Mouse (Mus musculus) embryonic facial prominence, embryonic 10.5 days (tissue): ENCODE measurements around the gene Arid3c. TPM values are rescaled to one million over a fixed set of nuclear protein-coding genes. Genes with fewer than 3 reads are reported as not detected.

Experiments
- DNase-seq: peaks from one replicate; pipeline ENCODE4 v3.0.0-alpha.2; 2017; ENCODE audit warnings: low spot score
- H3K27ac ChIP-seq: fragments of 300-500 bp; sonication (generic); replicated peaks from 2 replicates; pipeline ENCODE4 v1.5.1; 2016; ENCODE audit warnings: mild to moderate bottlenecking
- H3K27me3 ChIP-seq: fragments of 300-500 bp; sonication (generic); replicated peaks from 2 replicates; pipeline ENCODE4 v1.6.1; 2016; ENCODE audit warnings: low read depth, mild to moderate bottlenecking; ENCODE audit not compliant: poor library complexity, severe bottlenecking
- H3K36me3 ChIP-seq: fragments of 300-500 bp; sonication (generic); replicated peaks from 2 replicates; pipeline ENCODE4 v1.6.1; 2016; ENCODE audit warnings: mild to moderate bottlenecking, moderate library complexity
- H3K4me1 ChIP-seq: fragments of 300-500 bp; sonication (generic); 2 replicates; pipeline ENCODE4 v1.6.1; 2016
- H3K4me3 ChIP-seq: fragments of 300-500 bp; sonication (generic); 2 replicates; pipeline ENCODE4 v1.5.1; 2016; ENCODE audit warnings: mild to moderate bottlenecking, moderate library complexity
- H3K9me3 ChIP-seq: fragments of 300-500 bp; sonication (generic); 2 replicates; pipeline ENCODE4 v1.6.1; 2016; ENCODE audit warnings: mild to moderate bottlenecking
- WGBS: fragments of 180-500 bp; shearing (Covaris S2); methylation state at CpG from one replicate; pipeline ENCODE4 v1.1.7; 2016; 5-methylcytosine and 5-hydroxymethylcytosine counted together
- polyA plus RNA-seq: library from polyadenylated mRNA; unstranded; fragments of >200 nt; fragmentation: Nextera tagmentation; extraction: Ambion mirVana; gene quantifications from 2 replicates; pipeline ENCODE4 v1.2.1, GENCODE M21; 2016

The Arid3c gene
- polyA plus RNA-seq, 1 experiment from 2014 or later, result 0.86 TPM

- Histone ChIP-seq H3K9me3 (no peaks in the 10 kb centered on the region), H3K4me3 (peak overlapping the region; percentile 65), H3K36me3 (peaks cover 19% of the 10 kb centered on the region), H3K4me1 (peaks cover 62% of the 10 kb centered on the region), H3K27ac (peak overlapping the region; percentile 89), H3K27me3 (no peaks in the 10 kb centered on the region)
- DNase-seq, result no peak
- WGBS, result 34% methylated on average over 6 of the region's 6 CpGs
These were observed 28.8 kb upstream of the Arid3c start for GRCm38 (mm10) chr4:41759656-41760287.

DNA sequence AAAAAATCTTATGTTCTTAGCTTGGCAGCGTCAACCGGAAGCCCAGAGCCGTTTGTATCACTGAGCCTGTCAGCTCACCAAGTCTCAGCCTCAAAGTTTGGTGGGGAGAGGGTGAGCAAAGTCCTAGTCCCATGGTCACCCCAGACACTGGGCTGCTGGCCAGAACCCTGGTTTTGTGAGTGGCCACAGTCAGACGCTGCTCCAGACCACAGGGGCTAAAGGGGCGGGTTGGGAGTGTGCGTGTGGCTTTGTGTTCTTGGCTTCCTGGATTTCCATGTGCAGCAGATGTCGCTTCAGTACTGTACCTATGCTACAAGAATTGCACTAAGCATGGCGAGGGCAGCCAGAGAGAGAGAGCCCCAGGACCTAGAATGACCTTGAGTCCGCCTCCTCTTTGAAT, 28.3 kb upstream of the Arid3c start:
- no peak for DNase-seq
- H3K27me3 ChIP-seq, result no peaks in the 10 kb centered on the region
- 89% methylated on average over 9 of the region's 9 CpGs for WGBS
- H3K27ac ChIP-seq, result peak overlapping the region; percentile 89
- H3K36me3 ChIP-seq, result peaks cover 19% of the 10 kb centered on the region
- 0 out of 2 replicates have a peak overlapping the region, but pooled peaks have one; percentile 65 for H3K4me3 ChIP-seq
- peaks cover 65% of the 10 kb centered on the region for H3K4me1 ChIP-seq
- no peaks in the 10 kb centered on the region for H3K9me3 ChIP-seq

DNA sequence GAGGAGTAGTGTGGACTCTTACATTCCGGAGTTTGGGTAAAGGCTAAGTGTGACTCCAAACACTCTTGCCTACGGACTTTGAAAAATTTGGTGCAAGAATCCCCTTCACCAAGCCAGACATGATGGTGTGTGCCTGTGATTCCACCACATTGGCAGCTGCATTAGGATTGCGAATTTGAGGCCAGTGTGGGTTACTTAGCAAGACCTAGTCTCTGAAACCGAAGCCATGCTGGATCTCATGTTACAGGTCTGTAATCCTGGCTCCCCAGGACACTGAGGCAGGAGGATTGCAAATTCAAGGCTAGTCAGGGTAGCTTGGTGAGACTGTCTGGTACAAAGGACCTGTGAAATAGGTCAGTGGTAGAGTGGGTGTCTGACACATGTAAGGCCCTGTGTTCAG, 27.8 kb upstream of the Arid3c start:
- DNase-seq, result no peak
- Histone ChIP-seq H3K27me3 (no peaks in the 10 kb centered on the region), H3K9me3 (no peaks in the 10 kb centered on the region), H3K36me3 (peaks cover 19% of the 10 kb centered on the region), H3K27ac (no peak overlapping the region), H3K4me1 (peaks cover 65% of the 10 kb centered on the region), H3K4me3 (no peak overlapping the region)
- WGBS, result 93% methylated on average over 4 of the region's 4 CpGs

- H3K27ac ChIP-seq, result no peak overlapping the region
- H3K27me3 ChIP-seq, result no peaks in the 10 kb centered on the region
- peaks cover 19% of the 10 kb centered on the region for H3K36me3 ChIP-seq
- DNase-seq, result no peak
- no peaks in the 10 kb centered on the region for H3K9me3 ChIP-seq
- 84% methylated on average over 11 of the region's 11 CpGs for WGBS
- H3K4me3 ChIP-seq, result no peak overlapping the region
- H3K4me1 ChIP-seq, result peaks cover 60% of the 10 kb centered on the region
These were observed 27.1 kb upstream of the Arid3c start for GRCm38 (mm10) chr4:41758021-41758420.

GRCm38 (mm10) chr4:41757321-41757720, 26.4 kb upstream of the Arid3c start:
- Histone ChIP-seq H3K27ac (no peak overlapping the region), H3K4me1 (peaks cover 53% of the 10 kb centered on the region), H3K9me3 (no peaks in the 10 kb centered on the region), H3K36me3 (peaks cover 19% of the 10 kb centered on the region), H3K27me3 (no peaks in the 10 kb centered on the region), H3K4me3 (no peak overlapping the region)
- DNase-seq, result no peak
- 89% methylated on average over 13 of the region's 13 CpGs for WGBS

- no peak for DNase-seq
- H3K4me3 ChIP-seq, result peak overlapping the region; percentile 76
- H3K9me3 ChIP-seq, result no peaks in the 10 kb centered on the region
- no peaks in the 10 kb centered on the region for H3K27me3 ChIP-seq
- peaks cover 44% of the 10 kb centered on the region for H3K4me1 ChIP-seq
- H3K27ac ChIP-seq, result peak overlapping the region; percentile 88
- H3K36me3 ChIP-seq, result peaks cover 19% of the 10 kb centered on the region
- 81% methylated on average over 8 of the region's 8 CpGs for WGBS
These were observed 25.5 kb upstream of the Arid3c start for GRCm38 (mm10) chr4:41756440-41756839.

- Histone ChIP-seq H3K4me3 (peak within 1 kb of the TSS; percentile 76), H3K27me3 (no peaks in the 10 kb centered on the region), H3K27ac (peak within 1 kb of the TSS; percentile 88), H3K9me3 (no peaks in the 10 kb centered on the region), H3K36me3 (peaks cover 19% of the 10 kb centered on the region), H3K4me1 (peaks cover 36% of the 10 kb centered on the region)
- under 1% methylated on average over 57 of the region's 57 CpGs for WGBS
- peak; percentile 91 for DNase-seq
These were observed 24.7 kb upstream of the Arid3c start, which contains the start of gene Sigmar1 for GRCm38 (mm10) chr4:41755338-41756305. TSS of gene Sigmar1 (minus strand) at chr4:41756157.

GRCm38 (mm10) chr4:41754797-41755337, 23.9 kb upstream of the Arid3c start, which contains the start of gene Galt:
TSS of gene Galt (plus strand) at chr4:41755228.
- H3K4me1 ChIP-seq, result peaks cover 29% of the 10 kb centered on the region
- DNase-seq, result no peak
- no peaks in the 10 kb centered on the region for H3K9me3 ChIP-seq
- peak within 1 kb of the TSS; percentile 88 for H3K27ac ChIP-seq
- WGBS, result 12% methylated on average over 14 of the region's 14 CpGs
- H3K27me3 ChIP-seq, result no peaks in the 10 kb centered on the region
- H3K36me3 ChIP-seq, result peaks cover 19% of the 10 kb centered on the region
- H3K4me3 ChIP-seq, result peak within 1 kb of the TSS; percentile 76

DNA sequence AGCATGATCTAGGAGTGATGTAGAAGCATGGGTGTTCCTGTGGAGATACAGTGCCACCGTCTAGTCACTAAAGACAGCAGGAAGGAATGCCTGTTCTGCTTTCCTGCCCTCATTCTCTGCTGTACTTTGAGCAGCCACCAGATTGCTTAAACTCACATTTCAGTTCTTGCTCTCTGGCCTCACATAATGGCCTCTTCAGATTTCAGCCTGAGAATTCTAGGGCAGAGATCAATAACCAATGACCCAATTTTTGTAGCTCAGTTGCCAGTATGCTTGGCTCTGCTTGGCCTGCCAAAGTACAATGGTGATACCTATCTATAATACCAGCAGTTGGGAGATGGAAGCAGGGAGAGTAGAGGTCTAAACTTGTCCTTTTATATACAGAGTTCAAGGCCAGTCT, 14.1 kb upstream of the Arid3c start:
- Histone ChIP-seq H3K36me3 (no peaks in the 10 kb centered on the region), H3K9me3 (peaks cover 21% of the 10 kb centered on the region), H3K27ac (no peak overlapping the region), H3K4me1 (peaks cover 15% of the 10 kb centered on the region), H3K27me3 (no peaks in the 10 kb centered on the region), H3K4me3 (no peak overlapping the region)
- no peak for DNase-seq
- 75% methylated on average over 1 of the region's 1 CpGs for WGBS

- WGBS, result 75% methylated on average over 2 of the region's 2 CpGs
- Histone ChIP-seq H3K36me3 (peaks cover 8% of the 10 kb centered on the region), H3K4me3 (no peak overlapping the region), H3K9me3 (peaks cover 21% of the 10 kb centered on the region), H3K27me3 (no peaks in the 10 kb centered on the region), H3K4me1 (peaks cover 22% of the 10 kb centered on the region), H3K27ac (no peak overlapping the region)
- no peak for DNase-seq
These were observed 13.2 kb upstream of the Arid3c start for GRCm38 (mm10) chr4:41744131-41744530.

- Histone ChIP-seq H3K9me3 (peaks cover 6% of the 10 kb centered on the region), H3K27me3 (no peaks in the 10 kb centered on the region), H3K4me1 (peaks cover 22% of the 10 kb centered on the region), H3K4me3 (peak overlapping the region; percentile 75), H3K36me3 (peaks cover 21% of the 10 kb centered on the region), H3K27ac (peak overlapping the region; percentile 86)
- under 1% methylated on average over 27 of the region's 27 CpGs for WGBS
- DNase-seq, result peak; percentile 95
These were observed 10.2 kb upstream of the Arid3c start for GRCm38 (mm10) chr4:41741158-41741560.

DNA sequence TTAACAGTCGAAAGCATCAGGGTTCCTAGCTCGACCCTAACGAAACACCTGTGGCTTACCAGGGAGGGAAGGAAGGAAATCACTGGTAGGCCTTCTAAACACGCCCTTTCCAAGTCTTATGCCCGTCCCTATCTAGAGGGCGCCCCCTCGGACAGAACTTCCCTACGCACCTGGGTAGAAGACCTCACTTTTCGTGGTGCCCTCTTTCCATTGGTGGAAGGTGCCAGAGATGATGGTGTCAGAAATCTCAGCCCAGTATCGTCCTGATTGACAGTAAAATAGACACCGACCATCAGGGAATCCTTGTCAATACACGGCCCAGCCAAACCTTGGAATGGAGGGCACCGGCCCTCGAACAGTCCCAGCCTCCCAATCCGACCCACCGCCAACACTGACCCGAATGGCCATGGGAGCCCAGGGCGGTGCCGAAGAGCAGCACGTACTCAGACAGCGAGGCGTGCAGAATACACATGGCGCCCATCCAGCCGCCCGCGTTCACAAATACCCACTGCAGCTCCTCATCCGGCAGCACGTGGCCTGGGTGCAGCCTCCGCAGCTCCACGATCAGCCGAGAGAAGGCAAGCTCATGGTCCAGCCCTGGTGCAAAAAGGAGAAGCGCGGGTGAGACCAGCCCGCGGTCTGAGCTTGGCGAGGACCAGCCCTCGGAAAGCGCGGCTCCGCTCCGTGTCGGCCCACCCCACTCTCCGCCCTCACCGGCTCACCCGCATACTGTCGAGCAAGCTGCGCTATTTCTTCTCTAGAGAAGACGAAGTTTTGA, 9.6 kb upstream of the Arid3c start:
- H3K9me3 ChIP-seq, result peaks cover 2% of the 10 kb centered on the region; the same call in 1 of the 2 replicates
- H3K27me3 ChIP-seq, result no peaks in the 10 kb centered on the region
- H3K27ac ChIP-seq, result peak overlapping the region; percentile 86
- H3K36me3 ChIP-seq, result peaks cover 21% of the 10 kb centered on the region
- peaks cover 22% of the 10 kb centered on the region for H3K4me1 ChIP-seq
- H3K4me3 ChIP-seq, result peak overlapping the region; percentile 75
- WGBS, result 1% methylated on average over 48 of the region's 48 CpGs
- no peak for DNase-seq
